Mouse (Mus musculus): ENCODE measurements around the gene Tstd2. TPM values are rescaled to one million over a fixed set of nuclear protein-coding genes. Genes with fewer than 3 reads are reported as not detected.

Gene Tstd2
- total RNA-seq, 2 experiments from 2014 or later, result 9.6 to 10.4 TPM

GRCm38 (mm10) chr4:46126541-46126940 is 12.0 kb downstream of the Tstd2 start:
- DNase-seq, result peak; percentile 56
- intact Hi-C loops (cut with DNase I; ENCODE audit: low total_unique reads), result loop anchor here (10.0 kb wide), 2 partner anchors 92 to 152 kb away; partner anchors contain the start of gene Tmod1

GRCm38 (mm10) chr4:46123358-46123757 is 15.1 kb downstream of the Tstd2 start:
- intact Hi-C loops (cut with DNase I; ENCODE audit: low total_unique reads), result loop anchor here (10.0 kb wide), 2 partner anchors 89 to 149 kb away; partner anchors contain the start of gene Tmod1
- DNase-seq, result no peak

- no peak for DNase-seq
- intact Hi-C loops (cut with DNase I; ENCODE audit: low total_unique reads), result loop anchor here (10.0 kb wide), 2 partner anchors 86 to 146 kb away; partner anchors contain the start of gene Tmod1
Measured at GRCm38 (mm10) chr4:46120767-46121166, 17.7 kb downstream of the Tstd2 start.

- intact Hi-C loops (cut with DNase I; ENCODE audit: low total_unique reads), result loop anchor here (10.0 kb wide), 2 partner anchors 85 to 145 kb away; partner anchors contain the start of gene Tmod1
- DNase-seq, result no peak
Measured at GRCm38 (mm10) chr4:46119514-46120094, 18.9 kb downstream of the Tstd2 start.

- no peak for DNase-seq
- intact Hi-C loops (cut with DNase I; ENCODE audit: low total_unique reads), result no loop called here
Measured at GRCm38 (mm10) chr4:46117536-46117935, 21.0 kb downstream of the Tstd2 start.

- peak; percentile 21 for DNase-seq
- intact Hi-C loops (cut with DNase I; ENCODE audit: low total_unique reads), result no loop called here
Measured at GRCm38 (mm10) chr4:46116544-46117175, 21.8 kb downstream of the Tstd2 start.

GRCm38 (mm10) chr4:46115308-46115707 is 23.2 kb downstream of the Tstd2 start:
- intact Hi-C loops (cut with DNase I; ENCODE audit: low total_unique reads), result no loop called here
- DNase-seq, result no peak

GRCm38 (mm10) chr4:46111361-46111760 is 27.1 kb downstream of the Tstd2 start:
- DNase-seq, result no peak
- intact Hi-C loops (cut with DNase I; ENCODE audit: low total_unique reads), result no loop called here

- intact Hi-C loops (cut with DNase I; ENCODE audit: low total_unique reads), result no loop called here
- peak; percentile 29 for DNase-seq
Measured at GRCm38 (mm10) chr4:46110084-46110483, 28.4 kb downstream of the Tstd2 start.

- intact Hi-C loops (cut with DNase I; ENCODE audit: low total_unique reads), result no loop called here
- DNase-seq, result no peak
Measured at GRCm38 (mm10) chr4:46102078-46102769, 36.3 kb downstream of the Tstd2 start.

- intact Hi-C loops (cut with DNase I; ENCODE audit: low total_unique reads), result no loop called here
- no peak for DNase-seq
Measured at GRCm38 (mm10) chr4:46101211-46101711, 37.2 kb downstream of the Tstd2 start.

GRCm38 (mm10) chr4:46100539-46100938 is 38.0 kb downstream of the Tstd2 start:
- no peak for DNase-seq
- intact Hi-C loops (cut with DNase I; ENCODE audit: low total_unique reads), result no loop called here

GRCm38 (mm10) chr4:46099132-46099531 is 39.4 kb downstream of the Tstd2 start:
- no peak for DNase-seq
- intact Hi-C loops (cut with DNase I; ENCODE audit: low total_unique reads), result no loop called here

- no peak for DNase-seq
- intact Hi-C loops (cut with DNase I; ENCODE audit: low total_unique reads), result no loop called here
Measured at GRCm38 (mm10) chr4:46097591-46097990, 40.9 kb downstream of the Tstd2 start.

GRCm38 (mm10) chr4:46096546-46096945 is 41.9 kb downstream of the Tstd2 start:
- no peak for DNase-seq
- intact Hi-C loops (cut with DNase I; ENCODE audit: low total_unique reads), result no loop called here

- intact Hi-C loops (cut with DNase I; ENCODE audit: low total_unique reads), result no loop called here
- DNase-seq, result no peak
Measured at GRCm38 (mm10) chr4:46095826-46096159, 42.7 kb downstream of the Tstd2 start.

GRCm38 (mm10) chr4:46094916-46095825 is 43.3 kb downstream of the Tstd2 start:
- intact Hi-C loops (cut with DNase I; ENCODE audit: low total_unique reads), result no loop called here
- peak; percentile 58 for DNase-seq

GRCm38 (mm10) chr4:46092429-46093076 is 45.9 kb downstream of the Tstd2 start:
- intact Hi-C loops (cut with DNase I; ENCODE audit: low total_unique reads), result no loop called here

GRCm38 (mm10) chr4:46089524-46090125 is 48.9 kb downstream of the Tstd2 start:
- no peak for DNase-seq
- intact Hi-C loops (cut with DNase I; ENCODE audit: low total_unique reads), result no loop called here

More at GRCm38 (mm10) chr4:46092429-46093076, 45.9 kb downstream of the Tstd2 start:
- no peak for DNase-seq

All from gastrocnemius, postnatal 14 days (tissue).